Mouse (Mus musculus): ENCODE measurements around the gene Tk1.

DNA sequence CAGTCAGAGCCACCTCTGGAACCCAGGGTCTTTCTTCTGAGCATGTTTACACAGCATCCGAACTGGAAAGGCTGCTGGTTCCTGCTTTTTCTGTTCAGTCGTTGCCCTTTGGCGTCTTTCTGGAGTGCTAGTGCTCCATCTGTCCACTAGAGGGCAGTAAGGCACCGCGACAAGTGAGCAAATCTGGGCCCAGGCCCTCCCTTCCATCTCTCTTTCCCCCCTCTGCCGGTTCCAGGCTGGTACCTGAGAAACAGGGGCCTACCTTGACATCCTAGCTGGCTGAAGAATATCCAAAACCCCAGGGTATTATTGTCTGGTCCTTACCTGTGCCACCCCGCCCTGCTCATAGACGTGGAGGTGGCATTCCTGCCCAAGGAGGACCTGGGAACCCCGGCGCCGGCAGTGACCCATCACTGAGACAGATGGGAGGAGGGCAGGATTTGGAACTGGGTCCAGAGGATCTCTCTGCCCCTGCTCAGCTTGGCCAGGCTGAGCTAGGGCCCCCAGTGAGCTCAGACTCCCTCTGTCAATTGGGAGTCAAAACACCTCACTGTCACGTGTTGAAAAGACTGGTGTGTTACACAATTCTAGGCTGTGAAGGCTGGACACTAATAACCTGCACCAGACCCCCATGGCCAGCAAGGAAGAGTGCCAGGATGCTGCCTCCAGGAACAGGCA is 44.9 kb upstream of the Tk1 start:
- TF ChIP-seq CTCF (conservative IDR thresholded peaks at IDR 0.05; ENCODE audit: low read length) (peak; percentile 90), NANOG (IDR thresholded peaks at IDR 0.05; ENCODE audit: borderline replicate concordance, low read length) (no peak)
